Mouse (Mus musculus) layer of hippocampus, adult 9-10 months (tissue): ENCODE results near the gene Gm20854.
"Not testable (repeated sequence)": the region's sequence is repeated elsewhere in the genome, so short reads cannot be mapped to it uniquely, and the experiment has no call there.

Source experiments
- DNase-seq: peaks from one replicate; pipeline ENCODE4 v3.0.0; 2022; ENCODE audit warnings: low spot score

Gene Gm20854

GRCm38 (mm10) chrY:85530808-85531207, at the start of gene Gm20854:
Gene Gm20854 (minus strand): TSS chrY:85530908.
- not testable (repeated sequence) for DNase-seq
